Mouse (Mus musculus): ENCODE measurements around the gene Polr3gl.

Polr3gl gene

GRCm38 (mm10) chr3:96555999-96556614, 37.9 kb downstream of the Polr3gl start:
- peak; percentile 10 to 30 for DNase-seq

DNA sequence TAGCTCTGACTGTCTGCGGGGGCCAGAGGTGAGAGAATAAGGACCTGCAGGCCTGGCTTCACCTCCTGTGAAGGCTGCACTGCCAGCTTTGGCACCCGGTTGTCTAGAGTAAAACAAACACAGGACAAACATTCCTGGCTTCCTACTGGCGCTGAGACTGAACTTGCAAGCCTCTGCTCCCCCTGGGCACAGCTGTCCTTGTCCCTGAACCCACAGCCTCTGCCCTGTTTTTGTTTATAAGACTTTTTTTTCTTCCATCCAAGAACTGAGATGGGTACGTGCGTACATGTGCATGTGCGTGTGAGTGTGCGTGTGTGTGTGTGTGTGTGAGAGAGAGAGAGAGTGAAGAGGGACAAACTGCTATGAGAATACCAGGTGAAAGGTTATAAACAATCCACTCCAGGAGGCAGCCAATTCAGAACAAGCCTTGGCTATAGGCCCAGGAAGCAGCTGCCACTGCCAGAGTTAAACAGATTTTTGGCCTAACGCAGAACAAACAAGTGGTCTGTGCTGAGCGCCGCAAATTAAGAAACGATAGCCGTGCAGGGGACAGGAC, 38.9 kb downstream of the Polr3gl start:
- DNase-seq: peak; percentile 88 to 95

DNA sequence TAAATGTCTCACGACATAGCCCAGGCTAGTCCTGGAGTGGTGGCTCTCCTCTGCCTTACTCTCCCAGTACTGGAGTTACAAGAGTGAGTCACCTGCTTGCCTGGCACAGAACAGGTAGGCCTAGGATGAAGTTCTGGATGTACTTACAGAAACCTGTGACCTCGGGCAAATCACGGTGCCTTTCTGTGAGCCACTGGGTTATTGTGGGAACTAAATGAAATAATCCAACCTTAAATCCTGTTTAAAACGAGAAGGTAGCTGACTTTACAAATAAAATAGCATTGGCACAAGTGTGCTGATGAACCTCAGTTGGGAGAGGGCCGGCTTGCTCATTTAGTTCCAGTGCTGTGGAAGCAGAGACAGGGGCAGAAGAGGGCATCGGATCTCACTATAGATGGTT, 39.7 kb downstream of the Polr3gl start:
- DNase-seq: peak in 1 of 2 experiments; percentile 35

- DNase-seq: peak in 1 of 2 experiments; percentile 4
These were observed 40.4 kb downstream of the Polr3gl start for GRCm38 (mm10) chr3:96553601-96554000.

GRCm38 (mm10) chr3:96551890-96552289, 42.1 kb downstream of the Polr3gl start:
- DNase-seq: peak in 1 of 2 experiments; percentile 10

- DNase-seq: peak; percentile 87 to 88
These were observed 42.8 kb downstream of the Polr3gl start for GRCm38 (mm10) chr3:96551203-96551602.

GRCm38 (mm10) chr3:96549346-96549745, 44.6 kb downstream of the Polr3gl start:
- DNase-seq: no peak

DNA sequence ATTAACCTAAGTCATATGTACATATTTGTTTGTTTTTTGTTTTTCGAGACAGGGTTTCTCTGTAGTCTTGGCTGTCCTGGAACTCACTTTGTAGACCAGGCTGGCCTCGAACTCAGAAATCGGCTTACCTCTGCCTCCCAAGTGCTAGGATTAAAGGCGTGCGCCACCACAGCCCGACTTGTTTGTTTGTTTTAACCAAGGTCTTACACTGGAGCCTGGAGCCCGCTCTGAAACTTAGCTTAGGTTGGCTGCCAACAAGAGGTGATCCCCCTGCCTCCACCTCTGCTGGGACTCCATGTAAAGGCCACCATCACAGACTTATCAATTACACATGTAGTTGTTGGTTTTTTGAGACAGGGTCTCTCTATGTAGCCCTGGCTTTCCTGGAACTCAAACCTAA, 45.2 kb downstream of the Polr3gl start:
- DNase-seq: no peak

DNA sequence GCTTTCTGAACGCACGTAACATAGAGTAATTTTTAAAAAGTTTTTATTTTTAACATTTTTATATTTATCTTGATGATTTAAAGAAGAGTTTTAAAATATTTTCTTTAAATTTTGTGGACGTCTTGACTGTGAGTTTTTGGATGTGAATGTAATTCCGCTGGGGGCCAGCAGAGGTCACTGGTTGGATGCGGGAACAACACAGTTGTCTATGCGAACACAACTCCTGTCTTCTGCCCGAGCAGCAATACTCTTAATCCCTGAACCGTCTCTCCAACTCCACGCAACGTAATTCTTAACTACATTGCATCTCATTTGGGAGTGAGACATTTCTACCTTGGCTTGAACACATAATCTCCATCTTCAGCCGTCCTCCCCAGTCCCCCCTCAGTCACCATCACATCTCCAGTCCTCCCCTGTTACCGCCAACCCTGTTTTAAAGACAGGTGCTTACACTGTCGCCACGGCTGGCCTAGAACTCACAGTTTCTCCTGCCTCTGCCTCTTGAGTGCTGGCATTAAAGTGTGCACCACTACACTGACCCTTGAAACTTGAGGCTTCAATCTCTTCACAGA, 46.5 kb downstream of the Polr3gl start:
- peak; percentile 78 to 92 for DNase-seq

GRCm38 (mm10) chr3:96546880-96547279, 47.1 kb downstream of the Polr3gl start:
- DNase-seq: no peak

DNA sequence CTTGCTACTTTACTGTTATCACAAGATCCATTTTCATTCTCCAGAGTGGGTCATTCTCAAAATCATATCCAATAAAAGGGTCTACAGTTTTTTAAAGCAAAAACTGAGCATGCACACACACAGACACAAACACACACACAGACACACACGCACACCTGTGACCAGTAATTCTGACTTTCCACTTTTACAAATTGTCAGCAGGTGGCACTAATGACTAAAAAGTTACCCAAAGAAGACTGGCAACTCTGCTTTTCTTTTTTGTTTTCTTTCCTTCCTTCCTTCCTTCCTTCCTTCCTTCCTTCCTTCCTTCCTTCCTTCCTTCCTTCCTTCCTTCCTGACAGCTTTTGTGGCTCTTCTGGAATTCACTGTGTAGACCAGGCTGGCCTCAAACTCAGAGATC, 48.4 kb downstream of the Polr3gl start:
- DNase-seq: no peak

- DNase-seq: no peak
These were observed 50.6 kb downstream of the Polr3gl start for GRCm38 (mm10) chr3:96543345-96543744.

DNA sequence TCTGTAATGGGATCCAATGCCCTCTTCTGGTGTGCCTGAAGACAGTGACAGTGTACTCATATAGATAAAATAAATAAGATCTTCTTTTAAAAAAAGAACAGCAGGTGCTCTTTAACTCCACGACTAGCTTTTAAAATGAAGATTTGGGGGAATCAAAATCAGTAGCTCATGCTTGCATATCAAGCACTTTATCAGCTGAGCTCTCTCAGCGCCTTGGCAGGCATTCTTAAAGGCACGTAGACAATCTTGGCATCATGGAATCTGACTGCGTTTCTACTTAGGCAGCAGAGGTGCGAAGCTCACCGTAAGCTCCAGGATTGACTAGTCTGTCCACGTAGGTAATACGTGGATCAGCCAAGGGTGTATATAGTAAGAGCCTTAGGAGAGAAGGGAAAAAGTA, 51.4 kb downstream of the Polr3gl start:
- DNase-seq: no peak

GRCm38 (mm10) chr3:96541328-96542078, 52.5 kb downstream of the Polr3gl start:
- DNase-seq: peak in 1 of 2 experiments; percentile 33

DNA sequence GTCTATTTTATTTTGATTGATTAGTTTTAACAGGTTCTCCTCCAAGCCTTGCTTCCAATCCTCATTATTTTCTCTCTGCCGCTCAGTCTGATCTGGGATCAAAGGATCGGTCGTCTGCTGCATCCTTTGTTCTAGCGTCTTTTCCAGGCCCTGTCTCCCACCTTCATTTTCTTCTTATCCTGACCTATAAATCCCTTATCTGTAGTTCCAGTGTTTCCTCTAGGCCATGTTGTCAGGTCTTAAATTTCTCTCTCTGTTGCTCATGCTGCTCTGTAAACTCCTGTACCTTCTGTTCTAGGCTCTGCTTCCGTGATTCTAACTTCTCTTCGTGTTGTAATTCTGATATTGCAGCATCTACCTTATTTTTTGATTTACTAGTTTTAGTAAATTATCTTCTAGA, 53.2 kb downstream of the Polr3gl start:
- DNase-seq: no peak

DNA sequence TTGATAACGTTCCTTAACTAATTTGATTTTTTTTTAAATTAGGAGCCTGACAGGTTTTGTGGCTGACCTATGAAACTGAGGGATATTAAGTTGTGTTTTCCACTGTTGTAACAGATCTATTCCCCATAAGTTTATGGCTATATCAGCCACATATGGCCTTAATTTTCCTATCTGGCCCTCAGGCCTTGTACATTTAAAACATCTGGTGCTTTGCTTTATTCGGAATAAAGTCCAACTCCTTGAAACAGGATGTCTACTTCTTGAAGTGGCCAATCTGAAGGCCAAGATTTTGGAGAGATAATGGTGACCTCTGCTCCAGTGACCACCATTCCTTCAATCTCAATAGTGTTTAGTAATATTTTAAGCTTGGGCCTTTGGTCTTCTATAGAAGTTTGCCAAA, 54.7 kb downstream of the Polr3gl start:
- no peak for DNase-seq

DNA sequence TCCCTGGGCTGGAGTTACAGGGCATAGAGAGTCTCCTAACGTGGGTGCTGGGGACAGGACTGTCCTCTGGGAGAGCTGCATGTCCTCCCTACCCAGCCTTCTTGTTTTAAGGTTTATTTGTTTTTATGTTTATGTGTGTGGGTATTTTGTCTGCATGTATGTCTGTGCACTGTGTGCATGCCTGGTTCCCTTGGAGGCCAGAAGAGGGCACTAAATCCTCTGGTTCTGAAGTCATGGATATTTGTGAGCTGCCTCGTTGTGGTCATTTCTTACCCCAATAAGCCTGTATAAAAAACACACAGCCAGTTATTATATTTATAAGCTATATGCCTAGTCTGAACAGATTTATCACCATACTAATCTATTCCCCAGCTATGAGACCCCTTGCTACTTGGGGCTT, 59.7 kb downstream of the Polr3gl start:
- no peak for DNase-seq

GRCm38 (mm10) chr3:96532050-96532449, 61.9 kb downstream of the Polr3gl start:
- no peak for DNase-seq

- DNase-seq: no peak
These were observed 65.5 kb downstream of the Polr3gl start for GRCm38 (mm10) chr3:96528506-96528905.

All from kidney, postnatal 36 days (tissue).